Mouse (Mus musculus) heart, postnatal 0 days (tissue): ENCODE measurements around the gene Ano8.

Experiments used
- CTCF ChIP-seq: IDR thresholded peaks from 2 replicates; pipeline ENCODE4 v1.5.1; 2016; ENCODE audit warnings: antibody characterized with exemption, control low read depth, low read depth
- EP300 ChIP-seq: IDR thresholded peaks from 2 replicates; pipeline ENCODE4 v1.6.1; 2016; ENCODE audit warnings: antibody characterized with exemption, low read depth

DNA sequence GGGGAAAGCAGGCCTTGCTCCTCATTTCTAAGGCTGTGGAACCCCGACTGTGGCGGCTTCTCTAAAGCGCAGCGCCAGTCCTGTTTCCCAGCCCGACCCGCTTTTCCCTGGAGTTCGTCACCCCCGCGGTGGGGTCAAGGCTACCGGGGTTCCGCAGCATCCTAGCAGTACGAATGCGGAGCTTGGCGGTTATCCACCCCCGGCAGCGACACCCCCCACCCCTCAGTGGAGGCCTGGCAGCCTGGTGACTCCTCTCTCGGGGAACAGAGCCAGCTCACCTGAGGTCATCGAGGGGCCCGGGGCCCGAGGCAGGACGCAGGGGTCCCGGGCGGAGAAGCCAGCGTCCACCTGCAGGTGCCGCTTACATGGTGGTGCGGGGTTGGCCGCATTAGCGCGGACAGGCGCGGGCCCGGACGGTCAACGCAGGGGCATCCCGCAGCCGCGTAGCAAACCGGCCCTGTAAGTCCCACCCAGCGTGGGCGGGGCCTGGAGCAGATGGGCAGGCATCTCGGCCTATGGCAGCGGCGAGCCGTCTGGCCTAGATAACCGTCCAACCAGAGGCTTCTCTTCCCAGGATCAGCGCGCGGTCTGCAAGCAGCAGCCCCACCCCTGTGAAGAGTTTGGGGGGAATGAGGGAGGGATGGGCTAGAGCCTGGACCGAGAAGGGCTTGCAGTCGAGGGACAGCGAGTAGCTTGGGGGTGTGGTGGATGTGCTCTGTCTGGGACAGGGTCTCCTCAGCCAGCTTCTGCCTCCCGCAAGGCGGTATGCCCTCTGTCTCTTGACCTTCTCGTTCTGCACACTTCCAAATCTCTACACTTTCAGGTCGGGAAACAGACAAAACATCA is 22.4 kb downstream of the Ano8 start, which contains the start of gene Abhd8:
- TF ChIP-seq CTCF (no peak), EP300 (no peak)
